Mouse (Mus musculus): ENCODE results near the gene Cry1. TPM values are rescaled to one million over a fixed set of nuclear protein-coding genes. Genes with fewer than 3 reads are reported as not detected.

Cry1 gene
- 17.4 and 23.4 TPM in 2 replicates for total RNA-seq (2021)
- long read RNA-seq, experiment 1, transcript Cry1-201 (13 exons, 3,026 nt), result major isoform, 33 of 40 reads
- long read RNA-seq, experiment 1, partial matches to known transcripts, result 4 of 40 reads
- long read RNA-seq, experiment 1, other reads (novel, unspliced or antisense), result 3 of 40 reads
- long read RNA-seq, experiment 2, transcript Cry1-201 (13 exons, 3,026 nt), result major isoform, 28 of 29 reads
- long read RNA-seq, experiment 2, partial matches to known transcripts, result 1 of 29 reads
- long read RNA-seq, experiment 2, other reads (novel, unspliced or antisense), result 0 of 29 reads

DNA sequence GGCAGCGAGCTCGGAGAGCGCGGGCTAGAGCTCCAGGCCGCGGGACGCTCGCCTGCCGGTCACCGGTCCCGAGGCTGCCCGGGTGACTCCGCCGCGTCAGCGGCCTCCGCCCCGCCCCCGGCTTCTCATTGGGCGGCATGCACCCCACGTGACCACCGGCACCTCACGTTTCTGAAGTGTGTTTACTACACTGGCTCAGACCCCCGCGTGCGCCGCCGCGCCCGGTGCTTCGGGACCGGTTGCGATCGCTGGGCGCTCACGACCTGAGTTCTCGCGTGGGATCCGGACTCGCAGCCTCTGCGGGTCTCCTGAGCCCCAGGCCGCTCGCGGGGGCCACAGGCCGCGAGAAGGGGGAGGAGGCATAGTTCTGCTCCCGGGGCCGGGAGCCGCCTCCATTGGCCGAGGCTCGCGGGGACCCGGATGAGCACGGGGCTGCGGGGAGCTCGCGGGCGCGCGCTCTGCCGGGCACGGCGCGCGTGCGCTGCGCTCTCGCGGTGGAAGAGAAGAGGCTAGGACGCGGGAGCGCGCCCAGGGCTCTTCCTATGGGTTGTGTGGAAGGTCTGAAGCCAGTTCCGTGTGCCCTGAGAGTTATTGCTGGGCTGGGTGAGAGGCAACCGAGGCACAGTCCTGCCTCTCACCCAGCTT is at the start of gene Cry1:
Gene Cry1 (minus strand): TSS at position 101 of the 645 bp plus-strand sequence.
- peak; percentile 99 for DNase-seq

DNA sequence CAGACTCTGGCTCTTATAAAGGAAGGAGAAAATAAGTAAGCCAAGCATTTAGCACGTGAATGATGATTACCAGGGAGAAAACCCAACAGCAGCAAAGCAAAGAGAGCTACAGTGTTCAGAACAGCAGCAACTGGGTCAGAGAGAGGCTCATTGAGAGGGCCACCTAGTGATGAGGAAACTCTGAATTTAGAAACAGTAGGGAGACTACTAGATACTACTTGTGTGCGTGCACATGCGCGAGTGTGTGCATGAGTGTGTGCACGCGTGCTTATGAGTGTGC is 36.8 kb upstream of the Cry1 start:
- DNase-seq, result no peak

DNA sequence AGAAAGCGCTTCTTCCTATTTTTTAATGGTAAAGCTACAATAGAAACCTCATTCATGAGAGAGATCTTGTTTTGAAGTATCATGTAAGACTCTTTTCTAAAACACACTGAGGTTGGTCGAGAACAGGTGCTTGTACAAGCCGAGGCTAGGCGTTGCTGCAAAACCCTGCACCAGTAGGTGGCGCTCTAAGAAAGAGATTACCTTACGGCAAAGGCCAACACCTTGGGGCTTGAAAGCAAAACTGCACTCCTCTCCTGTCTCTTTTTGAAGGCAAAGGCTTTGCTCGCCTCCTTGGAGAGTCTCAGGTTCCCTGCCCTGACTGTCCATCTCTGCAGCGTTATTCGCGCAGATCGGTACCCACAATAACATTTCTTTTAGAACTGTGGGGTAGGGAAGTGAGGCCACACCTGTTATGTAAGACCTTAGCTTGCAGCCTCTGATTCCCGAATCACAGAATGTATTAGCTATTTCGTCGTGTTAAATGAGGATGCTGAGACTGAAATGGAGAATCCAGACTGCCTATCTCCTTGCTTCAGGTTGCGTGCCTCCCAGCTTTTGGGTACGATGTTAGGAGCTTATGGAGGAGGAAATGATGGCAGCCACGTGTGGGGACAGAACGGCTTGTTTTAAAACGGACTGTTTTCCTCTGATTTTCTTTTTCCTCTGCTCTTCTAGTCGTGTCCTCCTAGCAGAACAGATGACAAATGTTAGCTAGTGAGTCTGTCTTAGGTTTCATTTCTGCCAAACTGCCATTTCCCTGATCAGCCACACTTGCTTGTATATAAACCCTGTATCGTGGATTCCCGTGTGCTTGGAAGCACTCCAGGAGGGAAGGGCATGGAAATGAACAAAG is 36.3 kb upstream of the Cry1 start:
- peak; percentile 93 for DNase-seq

DNA sequence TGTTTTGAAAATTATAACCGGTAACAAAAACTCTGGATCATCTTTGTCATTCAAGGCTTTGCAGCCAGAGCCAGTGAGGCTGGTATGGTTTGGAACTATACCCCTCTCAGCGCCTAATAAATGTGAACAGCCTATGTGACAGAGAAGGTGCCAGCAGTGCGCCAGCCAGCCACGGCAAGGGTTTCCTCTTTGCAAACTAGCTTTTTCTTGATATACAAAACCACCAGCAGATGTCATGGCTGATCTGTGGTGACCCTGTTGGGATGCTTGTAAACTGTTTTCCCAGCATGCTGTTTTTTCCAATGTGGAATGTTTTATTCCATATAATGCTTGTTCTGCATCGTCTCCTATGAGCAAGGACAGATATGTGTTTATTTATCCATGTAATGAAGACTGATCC is 30.0 kb upstream of the Cry1 start:
- DNase-seq, result no peak

DNA sequence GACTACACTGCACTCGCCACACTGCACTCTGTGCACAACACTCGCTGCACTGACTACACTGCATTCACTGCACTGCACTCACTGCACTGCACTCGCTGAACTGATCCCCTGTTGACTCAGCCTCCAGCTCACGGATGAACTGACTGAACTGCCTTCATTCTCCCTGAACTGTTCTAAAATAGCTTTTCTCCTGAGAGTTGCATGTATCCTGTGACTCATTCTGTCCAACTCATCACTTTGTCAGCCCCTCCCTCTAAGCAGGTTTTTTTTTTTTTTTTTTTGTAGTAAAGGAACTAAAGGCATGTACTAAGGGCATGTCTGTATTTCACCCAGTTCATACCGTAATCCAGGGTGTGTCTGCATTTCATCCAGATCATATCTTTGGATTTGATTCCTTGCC is 26.8 kb upstream of the Cry1 start:
- DNase-seq, result no peak

DNA sequence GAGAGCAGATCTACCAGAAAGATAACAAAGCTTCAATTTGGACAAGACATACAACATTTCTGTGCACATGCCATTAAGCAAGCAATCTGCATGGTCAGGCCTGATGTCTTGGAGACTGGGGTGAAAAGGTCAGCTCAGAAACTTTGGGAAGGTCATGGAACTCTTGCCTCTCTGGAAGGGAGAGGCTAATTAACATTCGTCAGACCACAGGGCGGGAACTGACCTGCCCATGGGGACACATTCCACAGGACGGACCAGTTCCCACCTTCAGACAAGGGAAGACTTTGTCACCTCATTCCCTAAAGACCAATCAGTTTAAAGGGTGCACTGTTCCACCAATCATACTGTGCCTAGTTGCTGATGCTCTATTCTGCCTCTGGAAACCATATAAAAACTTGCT is 25.3 kb upstream of the Cry1 start:
- no peak for DNase-seq

DNA sequence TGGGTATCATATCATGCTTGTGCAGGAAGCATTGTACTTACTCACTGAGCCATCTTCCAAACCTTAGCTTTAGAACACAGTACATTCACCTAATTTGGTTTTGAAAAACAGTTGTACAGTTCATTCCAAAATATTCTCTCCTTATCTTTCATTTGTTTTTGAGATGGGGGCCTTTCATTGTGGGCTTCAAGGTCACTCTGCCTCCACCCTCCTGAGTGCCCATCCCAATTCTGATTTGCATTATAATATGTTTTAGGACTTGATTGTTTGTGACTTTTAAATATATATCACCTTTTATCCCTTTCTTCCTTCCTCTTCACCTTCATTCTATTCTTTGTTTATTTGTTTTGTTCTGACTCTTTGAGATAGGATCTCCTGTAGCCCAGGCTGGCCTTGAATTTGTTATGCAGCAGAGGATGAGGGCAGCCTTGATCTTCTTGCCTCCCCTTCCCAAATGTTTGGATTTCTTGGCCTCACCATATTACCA is 24.3 kb upstream of the Cry1 start:
- DNase-seq, result no peak

DNA sequence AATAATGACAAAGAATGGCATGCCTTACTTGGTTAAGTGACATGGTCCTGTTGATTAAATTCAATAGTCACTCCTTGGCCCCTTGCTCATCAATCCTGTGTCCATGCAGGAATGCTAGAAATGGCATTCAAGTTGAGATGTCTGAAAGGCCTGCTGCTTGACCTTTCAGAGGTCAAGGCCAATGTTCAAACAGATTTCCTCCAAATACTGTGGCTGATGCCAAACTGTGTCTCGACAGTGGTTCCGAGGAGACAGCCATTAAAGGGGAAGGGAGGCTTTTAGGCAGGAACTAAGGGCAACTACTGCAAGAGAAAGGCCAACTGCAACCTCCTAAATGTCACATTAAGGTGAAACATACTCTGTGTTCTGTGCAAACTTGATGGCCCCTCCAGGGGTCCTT is 20.5 kb upstream of the Cry1 start:
- DNase-seq, result no peak

DNA sequence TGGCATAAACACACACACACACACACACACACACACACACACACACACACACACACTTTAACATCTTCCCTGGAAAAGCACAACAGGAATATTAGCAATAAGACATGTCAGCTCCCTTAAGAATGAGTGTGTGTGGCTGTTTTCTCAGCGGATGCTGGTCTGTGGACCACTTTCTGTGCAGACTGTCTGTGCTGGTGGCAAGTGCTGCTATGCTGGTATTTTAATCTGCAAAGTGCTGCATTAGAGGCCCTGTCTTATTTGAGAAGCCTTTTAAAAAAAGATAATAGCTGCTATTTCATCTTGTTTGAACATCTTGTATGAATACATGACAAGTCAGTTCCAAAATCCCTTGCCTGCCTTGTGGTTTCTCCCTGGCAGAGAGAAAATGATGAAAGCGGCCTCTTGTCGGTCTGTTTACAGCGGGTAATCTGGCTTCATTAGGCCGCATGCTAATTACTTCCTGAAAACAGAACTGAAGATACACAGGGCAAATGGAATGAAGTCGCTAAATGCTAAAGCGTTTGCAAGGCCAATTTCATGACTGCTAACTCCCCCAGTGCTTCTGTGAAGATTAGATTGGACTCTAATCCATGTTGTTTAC is 19.5 kb upstream of the Cry1 start:
- no peak for DNase-seq

DNA sequence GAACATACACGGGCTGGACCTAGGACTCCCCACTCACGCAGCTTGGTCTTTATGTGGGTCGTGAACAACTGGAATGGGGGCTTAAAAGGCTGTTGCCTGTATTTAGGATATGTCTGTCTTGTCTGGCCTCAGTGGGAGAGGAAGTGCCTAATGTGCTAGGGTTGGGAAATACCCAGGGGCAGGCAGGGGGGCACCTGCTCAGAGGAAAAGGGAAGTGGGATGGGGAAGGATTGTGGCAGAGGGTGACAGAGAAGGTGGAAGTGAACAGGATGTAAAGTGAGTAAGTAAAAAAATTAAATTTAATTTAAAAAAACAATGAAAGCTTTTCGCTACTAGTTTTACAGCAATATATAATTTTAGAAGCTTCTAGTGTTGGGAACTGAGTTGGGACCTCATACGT is 9.7 kb upstream of the Cry1 start:
- DNase-seq, result no peak

DNA sequence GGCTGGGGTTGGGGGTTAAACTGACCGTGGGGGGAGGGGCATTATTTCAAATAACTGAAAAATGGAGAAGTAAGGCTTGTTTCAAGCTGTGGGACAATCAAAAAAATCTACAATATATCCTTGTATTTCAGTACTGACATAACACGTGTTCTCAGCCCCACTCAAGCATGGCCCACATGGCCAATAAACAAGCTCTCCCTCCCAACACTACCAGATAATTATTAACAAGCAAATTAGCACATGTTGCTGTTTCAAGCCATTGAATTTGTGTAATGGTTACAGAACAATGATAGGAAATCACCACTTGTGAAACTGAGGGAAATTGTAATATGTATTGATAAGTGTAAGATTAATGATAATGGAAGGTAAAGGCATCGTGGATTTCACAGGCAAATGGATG is 8.5 kb upstream of the Cry1 start:
- DNase-seq, result no peak

DNA sequence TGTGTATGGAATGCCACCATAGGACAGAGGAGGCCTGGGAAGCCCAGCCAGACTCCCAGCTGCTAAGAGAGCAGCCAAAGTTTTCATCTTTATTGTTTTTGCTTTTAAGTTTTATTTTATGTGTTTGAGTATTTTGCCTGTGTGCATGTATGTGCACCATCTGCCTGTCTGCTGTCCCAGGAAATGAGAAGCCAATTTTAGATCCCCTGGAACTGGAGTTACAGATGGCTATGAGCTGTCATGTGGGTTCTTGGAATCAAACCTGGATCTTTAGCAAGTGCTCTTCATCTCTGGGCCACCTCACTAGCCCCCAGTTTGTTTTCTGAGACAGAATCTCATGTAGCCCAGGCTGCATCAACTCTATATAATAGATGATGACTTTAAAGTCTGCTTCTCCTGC is 5.8 kb upstream of the Cry1 start:
- no peak for DNase-seq

DNA sequence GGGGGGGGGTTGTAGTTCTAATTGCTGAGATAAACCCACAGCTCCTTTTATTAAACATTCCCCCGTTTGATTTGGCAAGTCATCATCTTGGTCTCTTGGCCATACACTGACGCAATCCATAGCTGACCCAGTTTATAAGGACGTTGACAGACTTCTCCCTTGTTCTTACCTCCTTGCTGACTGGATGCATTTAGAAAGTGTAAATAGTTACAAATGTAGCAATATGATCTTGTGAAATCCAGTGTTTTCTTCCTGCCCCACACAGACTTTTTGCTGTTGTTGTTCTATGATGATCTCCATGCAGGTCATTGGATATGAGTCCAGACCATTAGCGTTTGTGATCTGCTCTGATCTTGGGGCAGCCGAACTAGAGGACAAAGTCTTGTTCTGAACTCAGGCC is 5.1 kb upstream of the Cry1 start:
- DNase-seq, result no peak

DNA sequence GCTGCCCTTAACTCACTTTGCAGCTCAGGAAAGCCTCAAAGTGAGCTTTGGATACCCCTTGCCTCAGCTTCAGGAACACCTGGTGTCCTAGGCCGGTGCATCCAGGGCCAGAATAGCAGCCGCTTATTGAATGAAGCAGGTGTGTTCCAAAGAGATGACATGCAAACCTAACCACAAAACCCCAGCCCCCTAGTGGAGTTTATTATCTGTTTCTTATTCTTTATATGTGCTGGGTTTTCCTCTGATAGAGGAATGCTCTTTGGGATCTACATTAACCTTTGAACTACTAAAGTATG is 1.6 kb upstream of the Cry1 start:
- no peak for DNase-seq

DNA sequence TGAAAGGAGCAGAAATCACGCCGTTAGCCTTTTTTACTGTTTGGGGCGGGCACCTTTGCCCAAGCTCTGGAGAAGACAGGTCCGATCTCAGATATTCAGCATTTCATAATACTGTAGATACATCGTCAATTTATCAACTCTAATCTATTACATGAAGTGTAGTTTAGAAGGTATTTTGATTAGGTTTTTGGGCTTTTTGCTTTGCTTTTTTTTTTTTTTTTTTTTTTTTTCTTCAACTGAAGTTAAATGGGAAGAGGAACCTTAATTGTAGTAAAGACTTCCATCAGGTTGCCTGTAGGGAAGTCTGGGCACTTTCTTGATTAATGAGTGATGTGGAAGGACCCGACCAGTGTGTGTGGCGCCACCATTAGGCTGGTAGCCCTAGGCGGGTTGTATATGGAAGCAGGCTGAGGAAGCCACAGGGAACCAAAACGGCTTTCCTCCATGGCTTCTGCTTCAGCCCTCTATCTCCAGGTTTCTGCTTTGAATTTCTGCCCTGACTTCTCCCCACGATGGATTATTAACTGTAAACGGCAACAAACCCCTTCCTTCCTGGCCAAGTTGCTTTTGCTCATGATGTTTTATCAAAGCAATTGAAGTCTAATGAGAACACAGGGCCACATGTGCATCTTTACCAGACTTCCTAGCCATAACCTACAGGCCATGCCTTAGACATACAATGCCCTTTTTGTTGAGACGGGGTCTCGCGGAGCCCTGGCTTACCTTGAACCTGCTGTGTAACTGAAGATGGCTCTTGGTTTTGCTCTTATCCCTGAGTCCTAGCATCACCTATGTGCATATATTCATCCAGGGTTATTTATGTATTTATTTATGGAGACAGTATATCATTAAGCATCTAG is 1.0 kb upstream of the Cry1 start:
- no peak for DNase-seq

DNA sequence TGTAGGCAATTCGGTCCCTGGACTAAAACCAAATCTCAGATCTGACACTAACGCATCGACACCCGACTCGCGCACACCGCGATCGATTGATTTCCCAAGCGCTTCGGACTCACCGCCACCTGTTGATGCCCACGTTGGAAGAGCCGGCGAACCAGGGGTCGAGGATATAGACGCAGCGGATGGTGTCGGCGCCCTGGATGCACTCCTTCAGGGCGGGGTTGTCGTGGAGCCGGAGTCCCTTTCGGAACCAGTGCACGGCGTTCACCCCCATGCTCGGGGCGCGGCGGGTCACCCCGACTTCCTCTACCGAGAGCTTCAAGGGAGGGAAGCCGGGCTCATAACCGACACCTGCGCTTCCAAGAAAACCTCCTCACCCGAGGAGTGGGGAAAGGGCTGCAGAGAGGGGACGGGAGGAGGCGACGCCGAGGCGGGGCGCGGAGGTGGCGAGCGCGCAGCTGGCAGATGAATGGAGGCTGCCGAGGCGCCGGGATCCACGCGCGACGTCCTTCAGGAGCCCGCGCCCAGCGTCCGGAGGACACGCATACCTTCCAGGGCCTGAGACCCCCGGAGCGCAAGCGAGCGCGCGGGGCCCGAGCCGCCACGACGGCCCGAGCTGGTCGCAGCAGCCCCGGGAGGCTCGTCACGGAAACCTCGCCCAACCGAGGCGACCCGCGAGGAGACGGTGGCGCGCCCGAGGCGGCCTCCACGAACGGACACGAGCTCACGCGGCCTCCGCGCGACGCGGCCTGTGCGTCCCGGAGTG is 482 bp downstream of the Cry1 start:
- DNase-seq, result peak; percentile 59

DNA sequence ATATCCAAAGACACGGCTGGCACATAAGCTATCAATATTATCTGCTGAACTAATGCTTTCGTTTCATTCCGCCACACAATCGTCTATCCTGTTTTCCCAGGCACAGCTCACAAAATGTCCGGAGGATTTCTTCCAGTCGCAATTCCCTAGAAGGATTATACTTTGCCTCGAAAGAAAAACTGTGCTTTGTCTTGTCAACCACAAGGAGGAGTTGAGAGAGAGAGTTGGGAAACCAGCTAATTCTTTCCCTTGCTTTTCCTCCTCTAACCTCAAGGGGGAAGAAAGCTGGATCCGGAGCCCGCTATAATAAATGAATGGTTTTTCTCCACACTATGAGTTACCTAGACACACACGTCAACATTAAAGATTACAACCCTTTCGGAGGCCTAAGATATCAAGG is 1.2 kb downstream of the Cry1 start:
- DNase-seq, result peak; percentile 39

DNA sequence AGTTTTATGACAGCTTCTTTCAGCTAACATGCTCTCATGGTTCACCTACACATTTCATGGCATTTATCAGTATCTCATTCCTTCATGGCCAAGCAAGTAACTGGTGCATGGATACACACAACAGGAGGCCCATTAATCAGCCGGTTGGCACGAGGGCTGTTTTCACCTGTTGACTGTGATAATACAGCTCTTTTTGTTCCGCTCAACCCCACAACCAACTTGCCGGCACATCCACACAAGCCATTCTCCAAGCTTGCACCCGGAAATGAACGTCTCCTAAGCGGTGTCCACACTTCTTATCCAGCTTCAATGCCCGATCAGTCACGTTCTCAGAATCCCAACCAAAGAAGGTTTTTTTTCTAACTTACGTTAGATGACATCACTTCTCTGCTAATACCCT is 2.1 kb downstream of the Cry1 start:
- no peak for DNase-seq

DNA sequence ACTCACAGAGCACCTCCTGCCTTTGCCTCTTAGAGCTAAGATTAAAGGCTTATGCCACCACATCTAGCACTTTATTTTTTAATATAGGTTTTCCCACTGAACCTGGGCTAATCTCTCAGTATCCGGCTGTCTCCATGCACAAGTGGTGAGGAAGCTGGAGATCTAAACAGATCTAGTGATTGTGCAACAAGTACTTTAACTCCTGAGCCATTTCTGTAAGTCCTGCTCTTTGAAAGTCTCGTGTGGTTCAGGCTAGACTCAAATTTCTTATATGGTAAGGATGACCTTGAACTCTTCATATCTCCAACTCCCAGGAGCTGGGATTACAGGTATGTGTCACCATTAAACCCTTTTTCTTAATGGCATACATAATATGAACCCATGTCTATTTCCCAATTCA is 8.2 kb downstream of the Cry1 start:
- no peak for DNase-seq

DNA sequence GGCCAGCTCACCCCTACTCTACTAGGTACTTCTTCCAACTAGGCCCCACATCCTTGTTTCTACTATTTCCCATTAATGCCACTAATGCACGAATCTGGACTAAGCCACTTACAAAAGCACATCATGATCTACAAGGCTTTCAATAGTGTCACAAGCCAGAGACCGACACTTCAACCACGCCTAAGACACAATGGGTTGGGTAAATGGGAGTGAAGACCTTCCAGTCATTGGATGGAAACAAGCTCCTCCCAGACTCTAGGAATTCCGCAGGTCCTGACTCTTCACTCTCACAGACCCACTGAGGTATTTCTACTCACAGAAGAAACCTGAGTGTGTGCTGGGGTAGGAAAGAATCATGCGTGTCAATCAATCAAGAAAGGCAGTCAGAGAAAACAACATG is 19.6 kb downstream of the Cry1 start:
- DNase-seq, result no peak

DNA sequence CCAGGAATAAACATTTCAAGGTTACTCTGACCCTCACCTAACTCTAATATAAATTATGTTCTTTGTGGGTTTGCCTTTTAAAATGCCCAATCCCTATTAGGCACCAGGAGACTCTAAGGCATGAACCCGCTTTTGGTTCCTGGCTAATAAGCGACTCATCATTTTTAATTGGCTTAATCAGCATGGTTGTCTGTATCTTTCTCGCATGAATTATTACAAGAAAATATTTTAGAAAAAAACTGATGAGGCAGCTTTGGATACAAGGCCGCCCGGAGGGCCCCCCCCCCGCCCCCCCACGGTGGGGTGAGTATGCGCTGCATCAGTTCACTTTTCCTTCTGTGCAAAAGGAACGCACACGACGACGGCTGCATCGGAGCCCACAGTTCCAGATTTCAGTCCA is 20.1 kb downstream of the Cry1 start:
- no peak for DNase-seq
